Mouse (Mus musculus) spleen, postnatal 36 days (tissue): Measurements from ENCODE around the gene Cacna1s.

Experiments used
- DNase-seq, 2 experiments: peaks; one replicate each; pipeline ENCODE4 v3.0.0; 2022; ENCODE audit warnings: low spot score in 2 of 2, mixed read lengths in 1 of 2

The Cacna1s gene

DNA sequence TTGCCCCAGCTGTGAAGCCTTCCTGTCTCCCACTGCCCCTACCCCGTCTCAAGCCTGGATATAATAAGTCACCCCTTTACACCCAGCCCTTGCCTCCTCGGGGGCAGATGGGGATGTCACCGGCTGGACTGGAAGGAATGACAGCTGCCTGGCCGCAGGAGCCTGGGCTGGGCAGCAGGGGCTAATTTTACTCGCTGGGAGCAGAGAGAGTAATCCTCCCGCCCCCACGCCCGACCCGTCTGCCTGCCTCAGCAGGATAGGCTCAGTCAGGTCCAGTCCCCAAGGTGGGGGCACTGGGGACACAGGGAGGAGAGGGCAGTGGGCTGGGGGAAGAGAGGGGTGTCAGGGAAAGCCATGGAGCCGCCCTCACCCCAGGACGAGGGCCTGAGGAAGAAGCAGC is at the start of gene Cacna1s:
Cacna1s (plus strand) TSS at position 204 of the 400 bp plus-strand sequence.
- no peak for DNase-seq

DNA sequence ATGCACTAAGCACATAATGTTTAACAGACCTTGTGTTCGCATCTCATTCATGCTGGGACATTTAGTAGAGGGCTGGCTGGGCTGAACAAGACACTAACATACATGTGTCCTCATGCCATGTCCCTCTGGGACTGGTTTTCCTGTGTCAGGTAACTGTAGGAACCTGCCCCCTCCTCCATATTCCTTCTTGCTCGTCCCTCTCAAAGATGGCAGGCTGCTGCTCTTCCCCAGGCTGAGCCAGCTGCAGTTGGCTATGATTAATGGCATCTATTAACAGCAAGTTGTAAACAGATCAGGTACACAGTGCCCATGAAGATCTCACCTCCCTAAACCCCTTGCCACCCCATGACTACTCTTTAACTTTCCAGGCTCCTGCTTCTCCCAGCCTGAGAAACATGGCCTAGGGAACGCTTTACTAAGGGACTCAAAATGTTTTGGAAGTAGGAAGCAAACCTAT is 46.2 kb upstream of the Cacna1s start, which contains the start of gene Igfn1:
Igfn1 (minus strand) TSS at position 51 of the 457 bp plus-strand sequence.
- no peak for DNase-seq

GRCm38 (mm10) chr1:136007211-136008158 is 45.1 kb upstream of the Cacna1s start, which contains the start of gene Tmem9:
TSS of gene Tmem9 (plus strand) at chr1:136008150.
- DNase-seq, result peak; percentile 67 to 78

- DNase-seq, result no peak
Measured at GRCm38 (mm10) chr1:136008159-136008533, 44.4 kb upstream of the Cacna1s start.

GRCm38 (mm10) chr1:136010247-136010646 is 42.3 kb upstream of the Cacna1s start:
- no peak for DNase-seq

DNA sequence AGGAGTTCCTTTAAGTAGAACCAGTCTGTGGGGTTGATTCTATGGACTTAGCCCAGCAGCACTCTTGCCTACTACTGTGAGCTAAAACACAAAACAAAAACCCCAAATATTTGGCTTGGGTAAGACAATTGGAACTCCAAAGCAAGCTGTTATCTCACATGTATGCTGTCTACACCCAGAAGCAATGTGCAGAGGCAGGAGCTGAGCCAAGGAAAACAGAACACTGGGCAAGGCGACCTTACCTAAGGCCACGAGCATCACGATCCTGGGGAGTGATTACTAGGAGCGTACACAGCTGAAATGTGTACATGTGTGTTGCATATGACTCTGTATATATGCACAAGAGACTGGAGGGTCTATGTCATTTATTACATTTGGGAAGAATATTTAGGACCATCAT is 39.0 kb upstream of the Cacna1s start:
- DNase-seq, result no peak

GRCm38 (mm10) chr1:136014796-136015502 is 37.6 kb upstream of the Cacna1s start:
- DNase-seq, result peak in 1 of 2 experiments; percentile 35

DNA sequence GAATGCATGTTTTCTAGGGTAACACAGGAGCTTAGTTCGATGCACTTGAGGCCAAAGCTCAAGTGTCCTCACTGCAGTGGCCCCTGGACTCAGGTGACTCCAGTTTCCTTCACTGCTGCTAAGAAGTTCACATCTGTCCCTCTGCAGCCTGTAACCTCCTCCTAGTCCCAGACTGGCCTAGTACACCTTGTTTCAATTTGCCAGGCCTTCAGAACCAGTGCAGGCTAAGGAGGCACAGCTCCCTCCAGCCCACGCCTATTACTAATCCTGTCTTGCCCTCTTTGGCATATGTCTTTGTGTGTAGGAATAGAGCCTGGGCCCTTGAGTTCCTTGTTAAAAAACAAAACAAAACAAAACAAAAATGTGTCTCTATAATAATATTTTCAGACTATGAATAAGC is 35.2 kb upstream of the Cacna1s start:
- no peak for DNase-seq

GRCm38 (mm10) chr1:136017907-136018313 is 34.6 kb upstream of the Cacna1s start:
- peak; percentile 85 to 87 for DNase-seq

DNA sequence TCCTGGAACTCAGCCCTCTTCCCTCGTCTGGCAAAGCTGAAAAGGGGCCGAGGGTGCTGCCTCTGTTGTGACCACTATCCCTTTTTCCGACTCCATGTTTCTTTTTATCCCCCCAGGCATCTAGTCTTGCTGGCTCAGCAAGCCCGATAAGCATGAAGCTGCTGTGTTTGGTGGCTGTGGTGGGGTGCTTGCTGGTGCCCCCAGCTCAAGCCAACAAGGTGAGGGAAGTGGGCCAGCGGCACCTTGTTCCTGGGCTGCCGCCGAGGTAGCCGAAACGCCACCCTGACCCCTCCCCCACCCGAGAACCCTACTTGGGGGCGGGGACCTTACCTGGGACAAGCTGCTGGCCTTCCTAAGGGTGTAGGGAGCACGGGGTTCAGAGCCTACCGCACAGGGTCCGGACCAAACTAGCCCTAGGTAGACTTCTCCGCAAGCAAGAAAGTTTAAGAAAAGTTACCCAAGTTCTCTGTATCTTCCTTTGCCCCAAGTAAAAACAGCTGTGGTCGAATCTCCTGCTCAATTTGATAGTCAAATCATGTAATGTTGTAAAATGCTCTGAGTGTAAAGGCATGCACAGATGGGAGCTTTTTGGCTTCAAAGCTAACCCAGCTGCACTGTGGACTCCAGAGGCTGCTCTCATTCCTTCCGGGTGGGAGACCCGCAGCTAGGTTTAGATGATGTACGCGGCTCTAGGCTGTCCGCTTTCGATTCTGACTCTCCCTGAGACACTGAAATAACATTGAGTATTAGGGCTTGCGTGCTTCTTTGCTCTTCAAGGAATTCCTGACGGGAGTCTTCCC is 34.0 kb upstream of the Cacna1s start:
- DNase-seq, result peak; percentile 32 to 37

GRCm38 (mm10) chr1:136030201-136030600 is 22.3 kb upstream of the Cacna1s start:
- no peak for DNase-seq

- no peak for DNase-seq
Measured at GRCm38 (mm10) chr1:136031697-136032096, 20.9 kb upstream of the Cacna1s start.

- no peak for DNase-seq
Measured at GRCm38 (mm10) chr1:136032961-136033360, 19.6 kb upstream of the Cacna1s start.

DNA sequence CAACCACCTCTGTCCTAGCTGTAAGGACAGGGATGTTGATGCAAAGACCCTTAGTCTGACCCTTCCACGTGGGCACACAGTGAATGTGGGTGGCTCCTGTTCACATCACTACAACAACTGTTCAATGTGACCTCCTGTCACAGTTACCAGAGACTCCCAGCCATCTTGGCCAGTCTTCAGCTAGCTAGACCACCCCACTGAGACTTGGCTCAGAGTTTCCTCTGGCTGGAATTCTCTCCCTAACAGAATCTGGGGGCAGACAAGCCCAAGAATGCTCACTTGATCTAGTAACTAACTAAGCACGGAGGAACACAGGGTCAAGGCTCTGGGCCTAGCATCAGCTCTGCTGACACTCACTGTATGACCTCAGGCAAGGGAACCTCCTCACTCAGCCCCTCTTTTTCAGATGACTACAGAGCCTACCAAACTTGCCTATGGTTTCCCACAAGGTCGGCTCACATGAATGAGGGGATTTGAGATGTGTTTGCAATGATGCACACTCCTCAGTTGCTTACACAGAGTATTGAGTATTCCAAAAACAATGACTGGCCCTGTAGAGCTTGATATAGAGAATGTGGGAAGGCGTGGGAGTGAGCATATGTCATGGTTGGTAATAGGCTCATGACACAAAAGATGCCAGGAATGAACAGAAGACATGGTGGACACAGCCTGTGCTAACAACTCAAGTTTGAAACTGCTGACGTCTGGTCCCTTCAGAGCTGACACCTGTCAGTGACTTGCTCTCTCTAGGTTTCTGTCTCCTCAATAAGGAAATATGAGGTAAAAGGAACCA is 13.6 kb upstream of the Cacna1s start:
- DNase-seq, result no peak

DNA sequence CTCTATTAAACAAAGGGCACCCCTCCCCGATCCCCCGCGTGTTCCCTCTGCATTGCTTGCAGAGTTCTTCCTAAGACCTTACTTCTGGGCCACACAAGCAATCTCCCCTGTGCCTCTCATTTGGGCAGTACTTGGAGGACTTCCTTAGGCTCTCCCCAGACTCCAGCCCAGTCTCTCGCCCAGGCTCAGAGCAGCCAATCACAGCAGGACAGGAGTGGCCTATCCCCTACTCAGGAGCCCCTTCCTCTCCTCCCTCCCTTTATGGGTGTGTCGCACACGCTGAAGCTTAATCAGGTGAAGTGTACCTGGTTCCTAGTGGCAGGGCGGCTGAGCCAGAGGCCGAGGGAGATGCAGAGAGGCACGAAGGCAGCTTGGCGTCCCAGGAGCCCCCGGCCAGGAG is 12.1 kb upstream of the Cacna1s start:
- no peak for DNase-seq

- DNase-seq, result no peak
Measured at GRCm38 (mm10) chr1:136040874-136041273, 11.7 kb upstream of the Cacna1s start.

DNA sequence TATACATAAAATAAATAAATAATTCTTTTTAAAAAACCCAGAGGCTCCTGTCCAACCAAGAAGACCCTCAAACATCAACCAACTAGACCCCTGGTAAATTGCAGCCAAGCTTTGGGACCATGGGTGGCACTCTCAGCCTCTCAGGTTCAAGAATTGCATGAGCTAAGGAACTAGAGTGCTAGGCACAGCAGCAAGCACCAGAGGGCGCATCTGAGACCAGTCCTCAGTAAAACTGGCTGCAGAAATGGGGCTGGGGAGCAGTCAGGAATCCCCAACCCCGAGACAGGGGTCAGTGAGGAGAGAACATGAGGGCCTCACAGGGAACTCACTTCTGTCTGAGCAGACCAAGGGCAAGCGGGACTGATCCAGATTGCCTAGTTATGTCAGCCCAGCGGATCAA is 6.8 kb upstream of the Cacna1s start:
- peak; percentile 22 to 23 for DNase-seq

- no peak for DNase-seq
Measured at GRCm38 (mm10) chr1:136047432-136047831, 5.1 kb upstream of the Cacna1s start.

GRCm38 (mm10) chr1:136047894-136048293 is 4.7 kb upstream of the Cacna1s start:
- no peak for DNase-seq

- DNase-seq, result no peak
Measured at GRCm38 (mm10) chr1:136050312-136051012, 2.1 kb upstream of the Cacna1s start, which contains the start of gene Ascl5. TSS of gene Ascl5 (plus strand) at chr1:136050804.
